Mouse (Mus musculus): ENCODE results near the gene Csrp1.

DNA sequence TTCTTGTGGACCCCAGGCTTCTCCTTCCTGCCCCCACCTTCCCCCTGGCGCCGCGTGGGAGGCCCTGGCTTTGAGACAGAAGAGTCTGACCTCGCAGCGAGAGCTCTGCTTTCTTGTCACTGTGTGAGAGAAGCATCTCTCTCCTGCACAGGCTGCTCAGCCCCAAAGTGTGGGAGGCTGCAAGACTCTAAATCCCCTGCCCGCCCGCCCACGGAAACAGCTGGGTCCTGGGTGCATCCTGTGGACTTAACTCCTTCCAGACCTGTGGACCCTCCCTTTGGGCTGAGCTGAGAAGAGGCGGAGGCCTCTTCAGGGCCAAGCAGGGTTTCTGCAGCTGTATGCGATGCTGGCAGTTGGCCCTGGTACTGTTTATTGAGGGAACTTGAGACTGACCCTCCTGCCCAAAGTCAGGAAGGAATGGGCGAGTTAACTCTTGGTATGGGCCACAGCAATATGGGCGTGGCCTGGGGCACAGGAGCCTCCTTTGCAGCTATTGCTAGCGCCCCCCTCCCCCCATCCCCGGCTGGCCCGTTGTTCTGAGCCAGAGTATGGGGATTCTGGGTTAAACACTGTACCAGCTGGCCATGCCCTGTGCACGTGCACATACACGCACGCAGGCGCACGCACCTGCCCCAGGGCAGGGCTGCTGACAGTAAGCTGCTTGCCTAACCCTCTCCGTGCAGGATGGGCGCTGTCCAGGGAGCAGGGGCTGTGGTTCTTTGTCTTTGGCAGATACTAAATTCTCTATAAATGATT, 59.1 kb downstream of the Csrp1 start, which contains the start of gene Tnni1:
- TF ChIP-seq CTCF (IDR thresholded peaks at IDR 0.05; ENCODE audit: low read depth, low read length) (no peak), POLR2A (IDR thresholded peaks at IDR 0.05; ENCODE audit: insufficient read depth, low read length) (no peak), EP300 (IDR thresholded peaks at IDR 0.05; ENCODE audit: insufficient read depth, low read depth, low read length) (peak; percentile 74; the same call in 1 of the 2 replicates)
